Mouse (Mus musculus): ENCODE measurements around the gene Hspg2. TPM values are rescaled to one million over a fixed set of nuclear protein-coding genes. Genes with fewer than 3 reads are reported as not detected.

Hspg2 gene
- total RNA-seq, 1 experiment from 2014 or later = not detected

GRCm38 (mm10) chr4:137476761-137477237, 8.2 kb downstream of the Hspg2 start:
- no peak for ATAC-seq (replicated peaks; ENCODE audit: insufficient number of reproducible peaks, low FRiP score, low TSS enrichment, poor library complexity, severe bottlenecking)

- no peak for ATAC-seq (replicated peaks; ENCODE audit: insufficient number of reproducible peaks, low FRiP score, low TSS enrichment, poor library complexity, severe bottlenecking)
Measured at GRCm38 (mm10) chr4:137477611-137478010, 9.0 kb downstream of the Hspg2 start.

DNA sequence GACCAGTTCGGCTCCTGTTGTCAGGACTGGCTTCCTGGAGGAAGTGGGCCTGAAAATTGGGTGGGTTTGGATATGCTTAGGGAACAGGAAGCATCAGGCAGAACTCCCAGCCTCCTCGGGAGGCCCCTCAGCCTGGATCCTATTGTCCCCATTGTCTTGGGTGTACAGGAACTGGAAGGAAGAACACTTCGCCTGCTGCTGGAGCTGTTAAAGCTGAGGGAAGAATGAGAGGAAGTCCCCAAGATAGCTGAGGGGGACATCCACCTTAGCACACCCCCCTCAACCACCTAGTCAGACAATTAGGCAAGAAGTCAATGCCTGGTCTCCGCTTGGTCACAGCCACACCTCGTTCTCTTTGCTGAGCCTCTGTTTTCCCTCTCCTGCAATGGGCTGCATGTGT, 9.7 kb downstream of the Hspg2 start:
- ATAC-seq (replicated peaks; ENCODE audit: insufficient number of reproducible peaks, low FRiP score, low TSS enrichment, poor library complexity, severe bottlenecking) = no peak

DNA sequence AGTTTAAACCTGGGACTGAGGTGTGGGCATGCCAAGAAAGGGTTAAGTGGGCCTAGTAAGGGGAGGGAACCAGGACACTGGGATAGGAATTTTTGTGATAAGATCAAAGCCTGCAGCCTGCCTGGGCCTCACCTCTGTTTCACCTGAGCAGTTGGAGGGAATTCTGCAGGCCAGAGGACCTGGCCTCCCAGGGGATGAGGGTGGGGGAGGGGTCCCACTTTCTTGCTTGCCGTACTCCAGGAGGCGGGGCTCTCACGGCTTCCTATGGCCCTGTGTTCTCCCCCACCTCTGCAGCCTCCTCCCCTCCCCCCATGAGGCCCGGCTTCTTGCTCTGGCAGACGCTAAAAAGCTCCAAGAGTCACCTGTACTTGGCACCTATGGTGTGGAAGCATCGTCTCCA, 11.2 kb downstream of the Hspg2 start:
- ATAC-seq (replicated peaks; ENCODE audit: insufficient number of reproducible peaks, low FRiP score, low TSS enrichment, poor library complexity, severe bottlenecking) = no peak

GRCm38 (mm10) chr4:137480191-137480992, 11.8 kb downstream of the Hspg2 start:
- no peak for ATAC-seq (replicated peaks; ENCODE audit: insufficient number of reproducible peaks, low FRiP score, low TSS enrichment, poor library complexity, severe bottlenecking)

DNA sequence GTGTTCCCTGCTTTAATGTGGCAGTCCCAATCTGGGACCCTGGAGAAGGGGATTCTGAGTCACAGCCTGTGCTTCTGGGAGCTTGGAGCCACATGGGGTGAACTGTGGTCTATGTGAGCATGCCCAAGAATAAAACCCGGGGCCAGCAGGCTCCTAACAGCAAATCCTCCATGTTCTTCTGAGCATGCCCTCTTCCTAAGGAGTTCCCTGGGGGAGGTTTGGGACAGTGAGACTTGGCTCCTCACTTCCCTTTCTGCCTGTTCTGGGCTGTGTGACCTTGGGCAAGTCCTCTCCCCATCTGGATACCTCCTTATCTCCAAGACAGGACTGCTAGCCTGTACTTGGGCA, 12.4 kb downstream of the Hspg2 start:
- no peak for ATAC-seq (replicated peaks; ENCODE audit: insufficient number of reproducible peaks, low FRiP score, low TSS enrichment, poor library complexity, severe bottlenecking)

GRCm38 (mm10) chr4:137481381-137482030, 12.9 kb downstream of the Hspg2 start:
- ATAC-seq (replicated peaks; ENCODE audit: insufficient number of reproducible peaks, low FRiP score, low TSS enrichment, poor library complexity, severe bottlenecking) = no peak

DNA sequence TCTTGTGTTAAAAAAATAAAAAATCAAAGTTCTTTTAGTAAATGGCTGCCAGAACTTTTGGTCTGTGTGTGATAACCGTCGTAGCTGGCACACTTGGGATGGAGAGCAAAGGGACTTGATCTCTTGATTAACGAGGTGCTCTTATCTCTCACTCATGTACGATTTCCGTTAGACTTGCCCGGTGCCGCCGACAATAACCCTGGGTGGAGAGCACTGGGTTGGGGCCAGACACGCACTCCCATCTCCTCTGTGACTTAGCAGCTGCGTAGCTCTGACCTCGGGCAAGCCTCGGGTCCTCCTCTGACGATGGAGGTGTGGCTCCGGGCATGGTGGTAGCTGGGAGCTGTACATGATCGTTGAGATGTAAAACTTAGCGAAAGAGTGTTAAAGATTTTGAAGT, 15.3 kb downstream of the Hspg2 start:
- ATAC-seq (replicated peaks; ENCODE audit: insufficient number of reproducible peaks, low FRiP score, low TSS enrichment, poor library complexity, severe bottlenecking) = no peak

DNA sequence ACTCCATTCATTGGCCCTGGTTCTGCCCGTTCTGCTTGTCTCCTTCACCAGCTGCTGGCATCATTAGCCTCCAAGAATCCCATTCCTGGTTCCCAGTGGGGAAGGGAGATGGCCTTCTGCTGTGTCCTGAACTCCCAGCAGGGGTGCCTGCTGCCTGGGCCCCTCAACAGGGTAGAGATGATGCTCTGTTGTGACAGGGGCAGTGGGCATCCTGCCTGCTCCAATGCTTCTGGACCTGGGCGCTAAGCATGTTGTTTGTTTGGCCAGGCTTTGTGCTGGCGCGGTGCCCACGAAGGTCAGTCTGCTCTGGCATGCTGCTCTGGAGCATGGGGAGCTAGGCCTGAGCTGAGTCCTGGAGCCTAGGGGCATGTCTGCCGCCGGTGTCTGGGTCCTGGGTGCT, 16.0 kb downstream of the Hspg2 start:
- ATAC-seq (replicated peaks; ENCODE audit: insufficient number of reproducible peaks, low FRiP score, low TSS enrichment, poor library complexity, severe bottlenecking) = no peak

GRCm38 (mm10) chr4:137485258-137485960, 16.8 kb downstream of the Hspg2 start:
- ATAC-seq (replicated peaks; ENCODE audit: insufficient number of reproducible peaks, low FRiP score, low TSS enrichment, poor library complexity, severe bottlenecking) = no peak

DNA sequence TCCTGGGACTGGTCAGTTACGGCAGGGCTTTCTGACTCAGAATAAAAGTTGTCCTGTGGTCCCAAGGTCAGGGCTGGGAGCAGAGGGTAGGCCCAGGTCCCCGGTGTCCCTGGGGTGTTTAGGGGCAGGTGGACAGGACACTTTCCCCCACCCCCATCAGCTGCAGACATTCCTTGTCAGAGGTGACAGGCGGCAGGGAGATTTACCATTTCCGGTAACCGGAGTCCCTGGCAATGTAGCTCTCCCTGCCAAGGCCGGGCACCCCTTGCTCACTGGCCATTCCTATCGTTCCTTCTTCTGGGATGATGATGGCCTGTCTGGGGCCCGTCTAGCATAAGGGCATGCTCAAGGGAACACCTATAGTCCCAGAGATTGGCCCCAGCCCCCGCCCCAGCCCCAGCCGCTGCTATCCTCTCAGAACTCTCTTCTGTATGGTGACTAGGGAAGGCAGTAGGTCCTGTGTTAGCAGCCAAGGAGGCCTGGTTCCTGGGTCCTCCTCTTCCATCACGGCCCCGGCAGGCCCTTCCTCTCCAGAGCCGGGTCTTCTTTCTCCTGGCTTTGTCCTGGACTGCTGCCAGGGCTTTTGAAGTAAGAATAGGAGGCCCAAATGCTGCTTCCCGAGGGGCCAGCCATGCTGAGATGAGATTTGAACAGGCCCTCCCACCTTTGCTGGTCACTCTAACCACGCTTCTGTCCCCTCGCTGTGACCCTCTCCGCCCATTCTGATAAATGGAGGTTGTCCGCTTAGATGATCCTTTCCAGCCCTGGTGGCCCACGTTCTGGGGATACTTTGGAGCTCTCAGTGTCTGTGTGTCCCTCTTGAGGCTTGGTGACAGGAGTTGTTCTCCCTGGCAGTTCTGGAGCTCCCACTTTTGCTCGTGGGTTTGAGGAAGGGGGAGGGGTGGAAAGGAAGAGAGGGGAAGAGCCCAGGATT, 17.8 kb downstream of the Hspg2 start:
- ATAC-seq (replicated peaks; ENCODE audit: insufficient number of reproducible peaks, low FRiP score, low TSS enrichment, poor library complexity, severe bottlenecking) = no peak

DNA sequence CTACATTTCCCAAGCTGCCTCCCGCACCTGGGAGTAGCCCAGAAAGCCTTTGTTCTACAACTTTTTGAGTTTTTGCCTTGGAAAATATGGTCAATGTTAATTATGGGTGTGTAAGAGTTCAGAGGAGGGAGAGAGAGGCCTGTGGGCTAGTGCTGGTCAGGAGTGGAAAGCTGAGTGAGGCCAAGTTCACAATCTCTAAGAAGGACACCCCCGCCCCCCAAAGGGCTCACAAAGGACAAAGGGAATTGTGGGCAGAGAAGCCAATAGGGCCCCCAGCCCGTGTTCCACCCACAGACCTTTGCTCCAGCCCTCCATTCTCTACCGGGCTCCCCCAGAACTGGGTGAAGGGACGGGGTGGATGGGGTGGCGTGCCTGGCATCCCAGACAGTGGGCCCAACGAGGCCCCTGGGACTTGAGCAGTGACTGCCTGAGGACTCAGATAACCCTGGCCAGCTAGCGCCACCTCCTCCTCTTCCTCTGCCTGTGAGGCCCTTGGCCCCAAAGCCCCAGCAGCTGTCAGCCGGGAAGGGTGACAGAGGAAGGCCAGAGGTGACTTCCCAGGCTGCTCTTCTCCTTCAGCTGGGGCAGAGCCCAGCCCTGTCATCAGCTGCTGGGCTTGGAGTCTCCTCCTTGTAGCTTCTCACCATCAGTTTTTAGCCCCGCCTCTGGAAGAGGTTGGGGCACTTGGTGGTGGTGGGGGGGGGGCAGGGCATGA, 18.9 kb downstream of the Hspg2 start:
- ATAC-seq (replicated peaks; ENCODE audit: insufficient number of reproducible peaks, low FRiP score, low TSS enrichment, poor library complexity, severe bottlenecking) = no peak

DNA sequence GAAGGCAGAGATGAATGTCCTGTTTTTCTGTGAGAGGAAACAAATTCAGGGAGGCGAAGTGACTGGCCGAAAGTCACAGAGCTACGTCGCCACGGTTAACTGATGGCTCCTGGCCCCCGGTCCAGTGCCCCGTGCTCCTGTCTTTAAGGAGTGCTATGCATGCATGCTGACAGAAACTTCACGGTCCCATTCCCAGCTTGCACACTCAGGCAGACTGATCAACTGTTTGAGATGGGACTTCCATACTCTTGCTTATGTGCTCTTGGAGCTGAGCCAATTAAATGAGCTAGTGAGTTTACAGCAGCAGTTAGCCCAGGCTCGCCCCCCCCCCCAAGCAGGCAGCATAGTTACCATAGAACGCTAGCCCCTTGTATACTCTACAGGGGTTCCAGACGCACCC, 19.5 kb downstream of the Hspg2 start:
- no peak for ATAC-seq (replicated peaks; ENCODE audit: insufficient number of reproducible peaks, low FRiP score, low TSS enrichment, poor library complexity, severe bottlenecking)

DNA sequence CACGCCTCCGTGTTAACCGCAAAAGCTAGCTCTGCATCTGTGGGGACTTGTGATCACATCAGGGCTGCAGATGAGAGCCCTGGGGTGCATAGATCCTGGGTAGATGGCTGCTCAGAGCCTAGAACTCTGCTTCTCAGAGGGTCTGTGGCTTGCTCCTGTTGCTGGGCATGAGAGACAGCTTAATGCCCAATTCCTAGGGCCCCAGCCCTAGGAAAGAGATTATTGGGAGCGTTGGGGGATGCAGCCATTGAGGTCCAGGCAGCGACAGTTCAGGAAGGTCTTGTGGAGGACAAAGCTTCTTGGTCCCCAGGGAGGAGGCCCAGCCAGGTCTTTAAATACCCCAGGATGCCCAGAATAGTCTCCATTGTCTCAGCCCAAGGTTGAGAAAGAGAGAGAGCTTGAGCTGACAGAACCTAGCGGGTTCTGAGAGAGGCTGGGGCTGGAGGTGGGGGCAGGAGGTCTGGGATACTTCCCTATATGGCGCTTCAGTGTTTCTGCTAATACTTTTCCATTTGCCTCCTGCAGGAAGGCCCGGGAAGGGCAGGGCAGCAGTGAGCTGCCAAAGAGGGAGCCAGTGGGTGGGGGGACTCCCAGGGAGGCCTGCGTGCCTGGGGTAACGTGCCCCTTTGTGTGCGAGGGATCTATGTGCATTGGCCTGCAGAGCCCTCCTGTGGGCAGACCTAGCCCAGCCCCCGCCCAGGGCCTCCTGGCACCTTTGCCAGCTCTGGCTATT, 20.2 kb downstream of the Hspg2 start:
- no peak for ATAC-seq (replicated peaks; ENCODE audit: insufficient number of reproducible peaks, low FRiP score, low TSS enrichment, poor library complexity, severe bottlenecking)

- ATAC-seq (replicated peaks; ENCODE audit: insufficient number of reproducible peaks, low FRiP score, low TSS enrichment, poor library complexity, severe bottlenecking) = no peak
Measured at GRCm38 (mm10) chr4:137489996-137490395, 21.4 kb downstream of the Hspg2 start.

- ATAC-seq (replicated peaks; ENCODE audit: insufficient number of reproducible peaks, low FRiP score, low TSS enrichment, poor library complexity, severe bottlenecking) = no peak
Measured at GRCm38 (mm10) chr4:137492563-137492962, 24.0 kb downstream of the Hspg2 start.

GRCm38 (mm10) chr4:137493187-137493586, 24.6 kb downstream of the Hspg2 start:
- no peak for ATAC-seq (replicated peaks; ENCODE audit: insufficient number of reproducible peaks, low FRiP score, low TSS enrichment, poor library complexity, severe bottlenecking)
